Mouse (Mus musculus): Measurements from ENCODE around the gene Etnk1.

GRCm38 (mm10) chr6:143169385-143169784 lies 2.4 kb downstream of the Etnk1 start:
- no peak for TF ChIP-seq TAL1 (IDR thresholded peaks at IDR 0.05; ENCODE audit: low read length)
- no peak for TF ChIP-seq GATA1 (IDR thresholded peaks at IDR 0.05; ENCODE audit: low read length)

Measured in erythroblast, embryonic 14.5 days (primary cell).